Mouse (Mus musculus) hindbrain, embryonic 16.5 days (tissue): ENCODE data around the gene Sbk3. TPM values are rescaled to one million over a fixed set of nuclear protein-coding genes. Genes with fewer than 3 reads are reported as not detected.
"Not testable (repeated sequence)": the region's sequence is repeated elsewhere in the genome, so short reads cannot be mapped to it uniquely, and the experiment has no call there.

Source experiments
- ATAC-seq: fragments of 200-750 bp; cut with Nextera tagmentation; 2 replicates; pipeline ENCODE4 v1.8.0; 2017; ENCODE audit warnings: moderate TSS enrichment, moderate library complexity
- H3K27ac ChIP-seq: fragments of 300-500 bp; sonication (generic); 2 replicates; pipeline ENCODE4 v1.5.1; 2014; ENCODE audit warnings: low read depth, mild to moderate bottlenecking, control low read depth, low read length, moderate library complexity
- H3K27me3 ChIP-seq: fragments of 300-500 bp; sonication (generic); replicated peaks from 2 replicates; pipeline ENCODE4 v1.6.1; 2014; ENCODE audit warnings: low read length; ENCODE audit not compliant: control insufficient read depth, insufficient read depth
- H3K36me3 ChIP-seq: fragments of 300-500 bp; sonication (generic); 2 replicates; pipeline ENCODE4 v1.6.1; 2014; ENCODE audit warnings: mild to moderate bottlenecking, low read length, moderate library complexity, mixed read lengths; ENCODE audit not compliant: control insufficient read depth, insufficient read depth
- H3K4me1 ChIP-seq: fragments of 300-500 bp; sonication (generic); 2 replicates; pipeline ENCODE4 v1.6.1; 2014; ENCODE audit warnings: low read depth, low read length; ENCODE audit not compliant: control insufficient read depth, insufficient read depth
- H3K4me2 ChIP-seq: fragments of 300-500 bp; sonication (generic); 2 replicates; pipeline ENCODE4 v1.6.1; 2014; ENCODE audit warnings: mild to moderate bottlenecking, low read length, control low read depth, moderate library complexity
- H3K4me3 ChIP-seq: fragments of 300-500 bp; sonication (generic); 2 replicates; pipeline ENCODE4 v1.5.1; 2014; ENCODE audit warnings: mild to moderate bottlenecking, low read length, control low read depth, moderate library complexity
- H3K9ac ChIP-seq: fragments of 300-500 bp; sonication (generic); 2 replicates; pipeline ENCODE4 v1.6.1; 2014; ENCODE audit warnings: low read depth, mild to moderate bottlenecking, control low read depth, low read length, moderate library complexity
- H3K9me3 ChIP-seq: fragments of 300-500 bp; sonication (generic); 2 replicates; pipeline ENCODE4 v1.6.1; 2014; ENCODE audit warnings: mild to moderate bottlenecking, low read length, moderate library complexity; ENCODE audit not compliant: control insufficient read depth
- WGBS: fragments of 180-500 bp; shearing (Covaris S2); extraction: QIAGEN DNeasy Blood & Tissue Kit; methylation state at CpG from one replicate; pipeline ENCODE4 v1.1.7; 2014; 5-methylcytosine and 5-hydroxymethylcytosine counted together
- polyA plus RNA-seq: library from polyadenylated mRNA; unstranded; fragments of >200 nt; fragmentation: Nextera tagmentation; extraction: Ambion mirVana; gene quantifications from 2 replicates; pipeline ENCODE4 v1.2.1, GENCODE M21; 2015

Sbk3 gene
- 0.70 and 0.71 TPM in 2 replicates for polyA plus RNA-seq

GRCm38 (mm10) chr7:4971068-4971467, at the start of gene Sbk3:
TSS of gene Sbk3 (minus strand) at chr7:4971168.
- H3K9me3 ChIP-seq: no peaks in the 10 kb centered on the region
- no peak for ATAC-seq
- H3K36me3 ChIP-seq: no peaks in the 10 kb centered on the region
- H3K9ac ChIP-seq: no peak within 1 kb of the TSS
- 42% methylated on average over 6 of the region's 6 CpGs for WGBS
- H3K27ac ChIP-seq: no peak within 1 kb of the TSS
- H3K4me1 ChIP-seq: no peaks in the 10 kb centered on the region
- H3K4me3 ChIP-seq: no peak within 1 kb of the TSS
- H3K27me3 ChIP-seq: 0 out of 2 replicates have a peak, but pooled peaks cover 2% of the 10 kb centered on the region
- H3K4me2 ChIP-seq: no peak within 1 kb of the TSS

GRCm38 (mm10) chr7:5020685-5021084, 49.7 kb upstream of the Sbk3 start:
- WGBS: 1% methylated on average over 12 of the region's 15 CpGs
- Histone ChIP-seq H3K4me2 (peak overlapping the region; percentile 84), H3K27ac (peak overlapping the region; percentile 93), H3K36me3 (peaks cover 9% of the 10 kb centered on the region; the same call in 1 of the 2 replicates), H3K4me3 (peak overlapping the region; percentile 81), H3K4me1 (peaks cover 17% of the 10 kb centered on the region), H3K27me3 (no peaks in the 10 kb centered on the region), H3K9me3 (no peaks in the 10 kb centered on the region), H3K9ac (peak overlapping the region; percentile 98)
- peak; percentile 37 for ATAC-seq

- Histone ChIP-seq H3K27ac (peak within 1 kb of the TSS; percentile 93), H3K9me3 (no peaks in the 10 kb centered on the region), H3K4me3 (peak within 1 kb of the TSS; percentile 81), H3K36me3 (peaks cover 9% of the 10 kb centered on the region; the same call in 1 of the 2 replicates), H3K9ac (peak within 1 kb of the TSS; percentile 98), H3K4me1 (peaks cover 17% of the 10 kb centered on the region), H3K4me2 (peak within 1 kb of the TSS; percentile 84), H3K27me3 (no peaks in the 10 kb centered on the region)
- whole genome bisulfite sequencing: under 1% methylated on average over 41 of the region's 49 CpGs
- ATAC-seq: peak; percentile 92
These were observed 49.2 kb upstream of the Sbk3 start, which contains the start of the genes Zfp865 and Ccdc106 for GRCm38 (mm10) chr7:5020000-5020681. TSS of gene Zfp865 (plus strand) at chr7:5020376. TSS of gene Ccdc106 (plus strand) at chr7:5020553.

GRCm38 (mm10) chr7:5019576-5019975, 48.6 kb upstream of the Sbk3 start:
- H3K4me1 ChIP-seq: peaks cover 17% of the 10 kb centered on the region
- not testable (repeated sequence) for H3K27me3 ChIP-seq, H3K36me3 ChIP-seq, H3K9me3 ChIP-seq, ATAC-seq, H3K9ac ChIP-seq
- peak overlapping the region; percentile 81 for H3K4me3 ChIP-seq
- WGBS: 31% methylated on average over 8 of the region's 8 CpGs
- H3K4me2 ChIP-seq: peak overlapping the region; percentile 84
- H3K27ac ChIP-seq: peak overlapping the region; percentile 93

DNA sequence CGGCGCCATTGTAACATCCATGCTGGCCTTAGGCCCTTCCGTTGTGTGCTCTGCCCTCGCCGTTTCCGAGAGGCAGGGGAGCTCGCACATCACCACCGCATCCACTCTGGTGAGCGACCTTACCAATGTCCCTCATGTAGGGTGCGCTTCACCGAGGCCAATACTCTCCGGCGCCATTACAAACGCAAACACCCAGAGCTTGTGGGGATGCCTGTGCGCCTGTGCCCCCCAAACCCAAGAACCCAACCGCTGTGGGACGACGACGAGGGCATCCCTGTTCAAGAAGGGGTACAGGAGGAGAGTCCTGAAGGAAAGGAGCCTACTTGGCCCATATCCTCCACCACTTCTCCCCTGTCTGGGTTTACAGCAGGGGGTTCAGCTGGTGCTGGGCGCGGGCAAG, 47.0 kb upstream of the Sbk3 start:
- WGBS: 97% methylated on average over 21 of the region's 21 CpGs
- H3K4me1 ChIP-seq: peaks cover 19% of the 10 kb centered on the region
- ATAC-seq: no peak

DNA sequence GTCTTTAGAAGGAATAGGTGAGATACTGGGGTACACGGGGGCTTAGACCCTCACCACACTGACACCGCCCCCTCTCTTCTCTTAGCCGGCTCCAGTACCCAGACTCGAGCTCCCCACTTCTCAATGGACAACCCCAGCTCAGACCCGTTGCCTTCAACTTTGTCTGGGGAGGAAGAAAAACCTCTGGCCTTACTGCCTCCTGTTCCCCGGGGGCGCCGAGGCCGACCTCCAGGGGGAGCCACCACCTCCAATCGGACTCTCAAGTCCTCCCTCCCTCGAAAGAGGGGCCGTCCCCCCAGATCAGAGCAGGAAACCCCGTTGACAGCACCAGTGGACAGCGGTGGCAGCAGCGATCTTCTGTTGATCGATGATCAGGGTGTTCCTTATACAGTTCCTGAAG, 46.4 kb upstream of the Sbk3 start:
- WGBS: 94% methylated on average over 16 of the region's 16 CpGs
- Histone ChIP-seq H3K4me3 (no peak overlapping the region), H3K27me3 (no peaks in the 10 kb centered on the region), H3K4me1 (peaks cover 19% of the 10 kb centered on the region), H3K9ac (no peak overlapping the region), H3K4me2 (no peak overlapping the region), H3K36me3 (peaks cover 5% of the 10 kb centered on the region), H3K27ac (no peak overlapping the region), H3K9me3 (no peaks in the 10 kb centered on the region)
- no peak for ATAC-seq

More for the DNA sequence above, 47.0 kb upstream of the Sbk3 start:
- Histone ChIP-seq H3K9me3 (no peaks in the 10 kb centered on the region), H3K27me3 (no peaks in the 10 kb centered on the region), H3K4me3 (no peak overlapping the region), H3K27ac (no peak overlapping the region), H3K9ac (no peak overlapping the region), H3K36me3 (0 out of 2 replicates have a peak, but pooled peaks cover 4% of the 10 kb centered on the region), H3K4me2 (no peak overlapping the region)

DNA sequence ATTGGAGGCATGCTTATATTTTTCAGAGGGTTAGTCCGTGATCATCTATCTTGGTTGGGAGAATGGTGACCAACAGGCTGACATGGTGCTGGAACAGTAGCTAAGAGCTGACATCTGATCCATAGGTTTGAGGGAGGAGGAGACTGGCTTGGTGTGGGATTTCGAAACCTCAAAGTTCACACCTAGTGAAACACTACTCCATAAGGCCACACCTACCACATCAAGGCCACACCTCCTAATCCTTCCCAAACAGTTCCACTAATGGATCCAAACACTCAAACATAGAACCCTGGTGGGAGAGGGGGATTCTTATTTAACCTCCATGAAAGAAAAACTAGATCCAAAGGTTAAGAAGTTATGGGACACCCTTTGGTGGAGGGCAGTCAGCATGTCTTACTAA, 46.0 kb upstream of the Sbk3 start:
- peaks cover 5% of the 10 kb centered on the region for H3K36me3 ChIP-seq
- H3K27me3 ChIP-seq: no peaks in the 10 kb centered on the region
- no peaks in the 10 kb centered on the region for H3K9me3 ChIP-seq
- no peak overlapping the region for H3K27ac ChIP-seq
- H3K4me3 ChIP-seq: no peak overlapping the region
- no peak overlapping the region for H3K4me2 ChIP-seq
- 100% methylated on average over 2 of the region's 2 CpGs for WGBS
- ATAC-seq: no peak
- H3K4me1 ChIP-seq: peaks cover 19% of the 10 kb centered on the region
- no peak overlapping the region for H3K9ac ChIP-seq

- H3K27ac ChIP-seq: peak overlapping the region; percentile 98
- peak overlapping the region; percentile 64 for H3K9ac ChIP-seq
- peak overlapping the region; percentile 51 for H3K4me3 ChIP-seq
- no peak for ATAC-seq
- peaks cover 13% of the 10 kb centered on the region for H3K36me3 ChIP-seq
- H3K4me1 ChIP-seq: peaks cover 12% of the 10 kb centered on the region
- H3K27me3 ChIP-seq: no peaks in the 10 kb centered on the region
- 65% methylated on average over 3 of the region's 3 CpGs for WGBS
- H3K4me2 ChIP-seq: peak overlapping the region; percentile 63
- H3K9me3 ChIP-seq: no peaks in the 10 kb centered on the region
These were observed 45.1 kb upstream of the Sbk3 start for GRCm38 (mm10) chr7:5016057-5016456.

GRCm38 (mm10) chr7:5015118-5016001, 44.4 kb upstream of the Sbk3 start, which contains the start of gene Gm44973:
TSS of gene Gm44973 (plus strand) at chr7:5015496.
- Histone ChIP-seq H3K4me2 (peak within 1 kb of the TSS; percentile 67), H3K9me3 (no peaks in the 10 kb centered on the region), H3K36me3 (peaks cover 18% of the 10 kb centered on the region), H3K27me3 (no peaks in the 10 kb centered on the region), H3K9ac (peak within 1 kb of the TSS; percentile 66), H3K4me1 (peaks cover 10% of the 10 kb centered on the region), H3K4me3 (peak within 1 kb of the TSS; percentile 51), H3K27ac (peak within 1 kb of the TSS; percentile 98)
- ATAC-seq: peak; percentile 76
- WGBS: under 1% methylated on average over 67 of the region's 76 CpGs
